ENCODE assay signal across 11 mouse cellular contexts in genomic region chr11:120703696-120704454, GRCm38 (mm10). TPM values are rescaled to one million over a fixed set of nuclear protein-coding genes. Genes with fewer than 3 reads are reported as not detected.
DNase-seq lines count a peak whose midpoint lies in the region; ATAC-seq lines count a peak whose summit lies in the region.
"Had no signal": no experiment of that assay in that cellular context is flagged by ENCODE, and none has a peak within 500 bp of the region (broad histone marks: within the 10 kb centered on the region; RNA-seq: fewer than 3 reads in every experiment).

No protein-coding gene starts in this region.

- peak overlapping the region; percentile 45 for H3K9ac ChIP-seq in forebrain, embryonic 13.5 days
- H3K9ac ChIP-seq in forebrain, embryonic 15.5 days (replicated peaks): no peak overlapping the region
- peak overlapping the region; percentile 31 for H3K9ac ChIP-seq in limb, embryonic 11.5 days (ENCODE audit: low read length)

- peak overlapping the region; percentile 7; the same call in 1 of the 2 replicates for H3K27ac ChIP-seq in forebrain, embryonic 13.5 days
- no peak overlapping the region for H3K27ac ChIP-seq in forebrain, embryonic 15.5 days (replicated peaks)
- H3K27ac ChIP-seq in limb, embryonic 11.5 days (replicated peaks; ENCODE audit: low read depth, low read length): peak overlapping the region; percentile 81

- no peaks in the 10 kb centered on the region for H3K27me3 ChIP-seq in forebrain, embryonic 13.5 days
- no peaks in the 10 kb centered on the region for H3K27me3 ChIP-seq in forebrain, embryonic 15.5 days
- no peaks in the 10 kb centered on the region for H3K27me3 ChIP-seq in limb, embryonic 11.5 days (ENCODE audit: control insufficient read depth, insufficient read depth, low read length)

- H3K4me2 ChIP-seq in forebrain, embryonic 13.5 days: no peak overlapping the region
- H3K4me2 ChIP-seq in forebrain, embryonic 15.5 days (replicated peaks): no peak overlapping the region
- H3K4me2 ChIP-seq in limb, embryonic 11.5 days (ENCODE audit: low read depth, severe bottlenecking): peak overlapping the region; percentile 7; the same call in 1 of the 2 replicates

- H3K4me1 ChIP-seq in forebrain, embryonic 13.5 days: peaks cover 35% of the 10 kb centered on the region
- peaks cover 13% of the 10 kb centered on the region; the same call in 1 of the 2 replicates for H3K4me1 ChIP-seq in forebrain, embryonic 15.5 days
- H3K4me1 ChIP-seq in limb, embryonic 11.5 days (ENCODE audit: control insufficient read depth, insufficient read depth, low read length): peaks cover 48% of the 10 kb centered on the region

- 42% methylated on average over 15 of the region's 15 CpGs for whole genome bisulfite sequencing in forebrain, embryonic 13.5 days
- 46% methylated on average over 15 of the region's 15 CpGs for WGBS in forebrain, embryonic 15.5 days
- WGBS in limb, embryonic 11.5 days: 16% methylated on average over 15 of the region's 15 CpGs

- no peak for ATAC-seq in forebrain, embryonic 13.5 days
- no peak for ATAC-seq in forebrain, embryonic 15.5 days (replicated peaks)
- ATAC-seq in limb, embryonic 11.5 days (ENCODE audit: insufficient number of reproducible peaks, low FRiP score, low TSS enrichment, low read depth): no peak
- no peak for ATAC-seq in granulocyte monocyte progenitor cell, adult 5-6 weeks (replicated peaks; ENCODE audit: poor library complexity, severe bottlenecking)

- peak; percentile 55 for DNase-seq in ovary, adult 18-20 months (ENCODE audit: low spot score)
- no peak for DNase-seq in ovary, postnatal 14 days (ENCODE audit: low spot score)
- peak; percentile 49 for DNase-seq in limb, embryonic 11.5 days (ENCODE audit: low spot score)
- DNase-seq in left cerebral cortex, postnatal 10 days (ENCODE audit: extremely low spot score in 1 of 2, low spot score in 2 of 2): no peak
- no peak for DNase-seq in right cerebral cortex, postnatal 14 days
- DNase-seq: cerebellum, adult 18-20 months; kidney, adult 18-20 months; thymus, postnatal 25 days had no signal

- H3K36me3 ChIP-seq in forebrain, embryonic 13.5 days (ENCODE audit: poor library complexity, severe bottlenecking): peaks cover 64% of the 10 kb centered on the region
- H3K36me3 ChIP-seq in forebrain, embryonic 15.5 days: peaks cover 9% of the 10 kb centered on the region
- peaks cover 12% of the 10 kb centered on the region; the same call in 1 of the 2 replicates for H3K36me3 ChIP-seq in limb, embryonic 11.5 days (ENCODE audit: control insufficient read depth, insufficient read depth, low read length)

- intact Hi-C loops in left cerebral cortex, postnatal 10 days (cut with DNase I): no loop called here

- no peaks in the 10 kb centered on the region for H3K9me3 ChIP-seq in forebrain, embryonic 13.5 days (replicated peaks)
- H3K9me3 ChIP-seq in forebrain, embryonic 15.5 days: no peaks in the 10 kb centered on the region
- no peaks in the 10 kb centered on the region for H3K9me3 ChIP-seq in limb, embryonic 11.5 days (ENCODE audit: control insufficient read depth, low read length)

- H3K4me3 ChIP-seq in forebrain, embryonic 13.5 days: no peak overlapping the region
- H3K4me3 ChIP-seq in forebrain, embryonic 15.5 days: no peak overlapping the region
- peak overlapping the region; percentile 1; the same call in 1 of the 2 replicates for H3K4me3 ChIP-seq in limb, embryonic 11.5 days (ENCODE audit: low read depth, low read length)

RNA-seq across cellular contexts. Expression of gene Cenpx, which starts 9.7 kb away (rescaled TPM):
- 127 TPM in 2 replicates for polyA plus RNA-seq in forebrain, embryonic 13.5 days (2015; fragmentation: Nextera tagmentation; extraction: Ambion mirVana)
- 97.9 and 103 TPM in 2 replicates for polyA plus RNA-seq in forebrain, embryonic 15.5 days (2015; fragmentation: Nextera tagmentation; extraction: Ambion mirVana)
- 126 and 127 TPM in 2 replicates for polyA plus RNA-seq in limb, embryonic 11.5 days (2014; fragmentation: Nextera tagmentation; extraction: Ambion mirVana)
- 99.2 and 129 TPM in 2 replicates for total RNA-seq in granulocyte monocyte progenitor cell, adult 5-6 weeks (2014; fragmentation: Nextera tagmentation)
- total RNA-seq in granulocyte monocyte progenitor cell, adult 5-6 weeks (2017): 110 and 151 TPM in 2 replicates
- 10 to 100 TPM; 24.5 to 26.0 TPM for total RNA-seq in left cerebral cortex, postnatal 10 days (2021)

RNA-seq across cellular contexts. Expression of gene Lrrc45, which starts 9.8 kb away (rescaled TPM):
- 64.5 and 72.9 TPM in 2 replicates for polyA plus RNA-seq in forebrain, embryonic 13.5 days (2015; fragmentation: Nextera tagmentation; extraction: Ambion mirVana)
- 94.1 and 94.8 TPM in 2 replicates for polyA plus RNA-seq in forebrain, embryonic 15.5 days (2015; fragmentation: Nextera tagmentation; extraction: Ambion mirVana)
- 44.3 and 47.8 TPM in 2 replicates for polyA plus RNA-seq in limb, embryonic 11.5 days (2014; fragmentation: Nextera tagmentation; extraction: Ambion mirVana)
- 16.7 and 35.0 TPM in 2 replicates for total RNA-seq in granulocyte monocyte progenitor cell, adult 5-6 weeks (2014; fragmentation: Nextera tagmentation)
- total RNA-seq in granulocyte monocyte progenitor cell, adult 5-6 weeks (2017): 30.6 and 46.2 TPM in 2 replicates
- 10 to 100 TPM; 58.3 to 66.0 TPM for total RNA-seq in left cerebral cortex, postnatal 10 days (2021)

RNA-seq across cellular contexts. Expression of gene Rac3, which starts 17.4 kb away (rescaled TPM):
- 83.0 and 105 TPM in 2 replicates for polyA plus RNA-seq in forebrain, embryonic 13.5 days (2015; fragmentation: Nextera tagmentation; extraction: Ambion mirVana)
- 245 and 251 TPM in 2 replicates for polyA plus RNA-seq in forebrain, embryonic 15.5 days (2015; fragmentation: Nextera tagmentation; extraction: Ambion mirVana)
- 7.4 and 12.8 TPM in 2 replicates for polyA plus RNA-seq in limb, embryonic 11.5 days (2014; fragmentation: Nextera tagmentation; extraction: Ambion mirVana)
- total RNA-seq in granulocyte monocyte progenitor cell, adult 5-6 weeks (2014; fragmentation: Nextera tagmentation): 2.1 and 5.1 TPM in 2 replicates
- total RNA-seq in granulocyte monocyte progenitor cell, adult 5-6 weeks (2017): 1.1 TPM in 2 replicates
- 100 to 1,000 TPM; 265 to 293 TPM for total RNA-seq in left cerebral cortex, postnatal 10 days (2021)

RNA-seq across cellular contexts. Expression of gene Dcxr, which starts 23.2 kb away (rescaled TPM):
- 7.8 and 9.5 TPM in 2 replicates for polyA plus RNA-seq in forebrain, embryonic 13.5 days (2015; fragmentation: Nextera tagmentation; extraction: Ambion mirVana)
- polyA plus RNA-seq in forebrain, embryonic 15.5 days (2015; fragmentation: Nextera tagmentation; extraction: Ambion mirVana): 9.0 and 9.3 TPM in 2 replicates
- 12.4 and 16.5 TPM in 2 replicates for polyA plus RNA-seq in limb, embryonic 11.5 days (2014; fragmentation: Nextera tagmentation; extraction: Ambion mirVana)
- 15.9 and 24.1 TPM in 2 replicates for total RNA-seq in granulocyte monocyte progenitor cell, adult 5-6 weeks (2014; fragmentation: Nextera tagmentation)
- 14.5 and 18.6 TPM in 2 replicates for total RNA-seq in granulocyte monocyte progenitor cell, adult 5-6 weeks (2017)
- 1 to 10 TPM; 5.9 to 6.4 TPM for total RNA-seq in left cerebral cortex, postnatal 10 days (2021)

RNA-seq across cellular contexts. Expression of gene Cbr2, which starts 28.0 kb away (rescaled TPM):
- 0.26 TPM in 1 of 2 replicates, not detected in the other for polyA plus RNA-seq in forebrain, embryonic 13.5 days (2015; fragmentation: Nextera tagmentation; extraction: Ambion mirVana)
- polyA plus RNA-seq in forebrain, embryonic 15.5 days (2015; fragmentation: Nextera tagmentation; extraction: Ambion mirVana): 0.64 and 0.69 TPM in 2 replicates
- 6.7 and 7.4 TPM in 2 replicates for polyA plus RNA-seq in limb, embryonic 11.5 days (2014; fragmentation: Nextera tagmentation; extraction: Ambion mirVana)
- not detected in 2 replicates for total RNA-seq in granulocyte monocyte progenitor cell, adult 5-6 weeks (2014; fragmentation: Nextera tagmentation)
- not detected in 2 replicates for total RNA-seq in granulocyte monocyte progenitor cell, adult 5-6 weeks (2017)
- 1 to 10 TPM; 3.3 to 3.7 TPM for total RNA-seq in left cerebral cortex, postnatal 10 days (2021)

Comparison
In these comparisons a context has a peak if more than half of its experiments do, and no peak if none do; other contexts are left out.
1. DNase-seq: peak in ovary, adult 18-20 months (single experiment) and limb, embryonic 11.5 days (single experiment); none in ovary, postnatal 14 days (single experiment), left cerebral cortex, postnatal 10 days (0 of 2) and right cerebral cortex, postnatal 14 days (single experiment).